Mouse (Mus musculus) kidney, embryonic 16.5 days (tissue): ENCODE data around the gene Ccdc194. TPM values are rescaled to one million over a fixed set of nuclear protein-coding genes. Genes with fewer than 3 reads are reported as not detected.
A peak's percentile ranks its signal among the peaks of the same experiment; 100 is the strongest.

ENCODE experiments used
- ATAC-seq: fragments of 200-750 bp; cut with Nextera tagmentation; 2 replicates; pipeline ENCODE4 v1.8.0; 2017; ENCODE audit warnings: moderate TSS enrichment; ENCODE audit not compliant: low FRiP score, low TSS enrichment
- H3K27ac ChIP-seq: fragments of 300-500 bp; sonication (generic); 2 replicates; pipeline ENCODE4 v1.5.1; 2014; ENCODE audit warnings: low read length
- H3K27me3 ChIP-seq: fragments of 300-500 bp; sonication (generic); 2 replicates; pipeline ENCODE4 v1.6.1; 2014; ENCODE audit warnings: low read length, control low read depth, mixed read lengths; ENCODE audit not compliant: insufficient read depth
- H3K36me3 ChIP-seq: fragments of 300-500 bp; sonication (generic); 2 replicates; pipeline ENCODE4 v1.6.1; 2014; ENCODE audit warnings: low read length, control low read depth, mixed read lengths; ENCODE audit not compliant: insufficient read depth
- H3K4me1 ChIP-seq: fragments of 300-500 bp; sonication (generic); 2 replicates; pipeline ENCODE4 v1.6.1; 2014; ENCODE audit warnings: low read length, control low read depth, mixed read lengths; ENCODE audit not compliant: insufficient read depth
- H3K4me2 ChIP-seq: fragments of 300-500 bp; sonication (generic); replicated peaks from 2 replicates; pipeline ENCODE4 v1.6.1; 2014; ENCODE audit warnings: low read depth, low read length
- H3K4me3 ChIP-seq: fragments of 300-500 bp; sonication (generic); 2 replicates; pipeline ENCODE4 v1.5.1; 2014; ENCODE audit warnings: mild to moderate bottlenecking, low read length
- H3K9ac ChIP-seq: fragments of 300-500 bp; sonication (generic); replicated peaks from 2 replicates; pipeline ENCODE4 v1.6.1; 2014; ENCODE audit warnings: low read length
- H3K9me3 ChIP-seq: fragments of 300-500 bp; sonication (generic); 2 replicates; pipeline ENCODE4 v1.6.1; 2016; ENCODE audit warnings: low read length, control low read depth
- WGBS: fragments of 180-500 bp; shearing (Covaris S2); extraction: QIAGEN DNeasy Blood & Tissue Kit; methylation state at CpG from one replicate; pipeline ENCODE4 v1.1.7; 2014; 5-methylcytosine and 5-hydroxymethylcytosine counted together
- polyA plus RNA-seq: library from polyadenylated mRNA; unstranded; fragments of >200 nt; fragmentation: Nextera tagmentation; extraction: Ambion mirVana; gene quantifications from 2 replicates; pipeline ENCODE4 v1.2.1, GENCODE M21; 2015

The Ccdc194 gene
- polyA plus RNA-seq, 1 experiment from 2014 or later, result 0.61 TPM

- H3K27ac ChIP-seq, result no peak overlapping the region
- WGBS, result 82% methylated on average over 4 of the region's 4 CpGs
- H3K9me3 ChIP-seq, result no peaks in the 10 kb centered on the region
- H3K4me3 ChIP-seq, result no peak overlapping the region
- no peaks in the 10 kb centered on the region for H3K36me3 ChIP-seq
- no peak overlapping the region for H3K9ac ChIP-seq
- H3K4me1 ChIP-seq, result peaks cover 12% of the 10 kb centered on the region
- H3K4me2 ChIP-seq, result no peak overlapping the region
- no peak for ATAC-seq
- H3K27me3 ChIP-seq, result peaks cover 35% of the 10 kb centered on the region
These were observed 21.2 kb downstream of the Ccdc194 start for GRCm38 (mm10) chr8:71504349-71504748.

DNA sequence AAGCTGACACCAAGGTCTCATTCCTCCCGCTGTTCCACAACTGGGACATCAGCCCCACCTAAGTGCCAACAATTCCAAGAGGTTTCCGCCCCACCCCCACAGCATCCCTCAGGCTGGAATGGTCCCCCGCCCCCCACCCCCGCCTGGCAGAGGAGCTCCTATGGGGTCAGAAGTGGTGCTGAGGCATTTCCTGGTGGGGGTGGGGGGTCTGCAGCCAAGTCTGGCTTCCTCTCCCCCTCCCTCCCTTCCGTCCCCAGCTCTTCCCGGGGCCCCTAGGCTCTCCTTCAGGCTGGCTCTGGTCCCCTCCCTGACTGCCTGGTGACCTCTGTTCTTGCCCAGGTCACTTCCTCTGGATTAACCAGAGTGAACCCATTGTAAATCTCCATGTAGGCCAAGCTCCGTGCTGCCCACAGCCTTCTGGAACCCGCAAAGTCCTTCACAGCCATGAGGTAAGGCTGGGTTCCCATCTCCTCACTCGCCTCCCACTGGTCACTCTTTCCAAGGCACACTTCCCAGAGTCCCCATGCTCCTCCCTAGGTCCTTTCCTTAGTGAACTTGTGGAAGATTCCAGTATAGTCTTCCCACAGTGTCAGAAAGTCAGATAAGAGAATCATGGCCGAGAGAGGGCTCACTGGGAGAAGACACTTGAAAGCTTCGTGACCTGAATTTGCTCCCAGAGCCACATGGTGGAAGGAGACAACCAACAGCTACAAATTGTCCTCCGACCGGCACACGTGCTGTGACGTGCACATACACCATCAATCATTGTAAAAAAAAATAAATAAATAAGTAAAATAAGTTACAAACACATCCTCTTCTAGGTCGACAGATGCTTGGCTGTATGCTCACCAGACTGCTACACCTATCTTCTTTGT lies 26.5 kb downstream of the Ccdc194 start:
- Histone ChIP-seq H3K9ac (peak overlapping the region; percentile 42), H3K4me2 (peak overlapping the region; percentile 17; the same call in 1 of the 2 replicates)

GRCm38 (mm10) chr8:71497881-71498501 lies 27.5 kb downstream of the Ccdc194 start:
- H3K27ac ChIP-seq, result peak overlapping the region; percentile 91
- no peaks in the 10 kb centered on the region for H3K9me3 ChIP-seq
- 9% methylated on average over 15 of the region's 15 CpGs for WGBS
- peak; percentile 39; the same call in 1 of the 2 replicates for ATAC-seq
- peaks cover 50% of the 10 kb centered on the region for H3K4me1 ChIP-seq
- H3K4me3 ChIP-seq, result no peak overlapping the region
- H3K36me3 ChIP-seq, result peaks cover 9% of the 10 kb centered on the region
- H3K9ac ChIP-seq, result peak overlapping the region; percentile 42
- H3K27me3 ChIP-seq, result no peaks in the 10 kb centered on the region
- peak overlapping the region; percentile 17 for H3K4me2 ChIP-seq

More for the DNA sequence above, 26.5 kb downstream of the Ccdc194 start:
- no peak overlapping the region for H3K4me3 ChIP-seq
- 16% methylated on average over 16 of the region's 16 CpGs for WGBS
- H3K27ac ChIP-seq, result peak overlapping the region; percentile 91
- H3K9me3 ChIP-seq, result no peaks in the 10 kb centered on the region
- H3K4me1 ChIP-seq, result peaks cover 50% of the 10 kb centered on the region
- peak; percentile 43 for ATAC-seq
- H3K27me3 ChIP-seq, result no peaks in the 10 kb centered on the region
- H3K36me3 ChIP-seq, result peaks cover 2% of the 10 kb centered on the region; the same call in 1 of the 2 replicates

DNA sequence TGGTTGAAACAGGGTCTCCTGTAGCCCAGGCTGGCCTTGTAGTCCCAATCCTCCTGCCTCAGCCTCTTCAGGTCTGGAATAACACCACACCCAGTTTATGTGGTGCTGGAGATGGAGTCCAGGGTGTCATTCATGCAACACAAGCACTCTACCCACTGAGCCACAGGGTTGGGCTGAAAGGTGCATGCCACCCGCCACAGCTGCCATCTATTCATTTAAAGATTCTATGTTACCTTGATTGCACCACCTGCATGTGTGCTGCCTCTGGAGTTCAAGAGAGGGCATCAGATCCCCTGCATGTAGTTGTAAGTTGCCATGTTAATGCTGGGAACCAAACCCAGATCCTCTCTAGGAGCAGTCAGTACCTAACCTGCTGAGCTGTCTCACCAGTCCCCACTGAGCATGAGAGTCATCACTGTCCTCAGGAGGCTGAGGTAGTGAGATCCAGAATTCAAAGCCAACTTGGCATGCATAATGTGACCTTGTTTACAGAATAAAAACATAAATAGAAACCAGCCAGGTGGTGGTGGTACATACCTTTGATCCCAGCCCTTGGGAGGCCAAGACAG lies 28.4 kb downstream of the Ccdc194 start:
- no peak for ATAC-seq
- H3K9me3 ChIP-seq, result no peaks in the 10 kb centered on the region
- no peak overlapping the region for H3K4me2 ChIP-seq
- 92% methylated on average over 1 of the region's 1 CpGs for WGBS
- H3K9ac ChIP-seq, result no peak overlapping the region
- H3K4me1 ChIP-seq, result peaks cover 50% of the 10 kb centered on the region
- H3K36me3 ChIP-seq, result peaks cover 17% of the 10 kb centered on the region
- H3K27me3 ChIP-seq, result no peaks in the 10 kb centered on the region
- peak overlapping the region; percentile 91 for H3K27ac ChIP-seq
- no peak overlapping the region for H3K4me3 ChIP-seq

GRCm38 (mm10) chr8:71496481-71496880 lies 29.0 kb downstream of the Ccdc194 start:
- H3K27me3 ChIP-seq, result no peaks in the 10 kb centered on the region
- peak overlapping the region; percentile 91 for H3K27ac ChIP-seq
- WGBS, result 15% methylated on average over 11 of the region's 11 CpGs
- peaks cover 50% of the 10 kb centered on the region for H3K4me1 ChIP-seq
- no peak overlapping the region for H3K4me2 ChIP-seq
- H3K9me3 ChIP-seq, result no peaks in the 10 kb centered on the region
- ATAC-seq, result peak; percentile 46
- peaks cover 22% of the 10 kb centered on the region for H3K36me3 ChIP-seq
- no peak overlapping the region for H3K4me3 ChIP-seq
- H3K9ac ChIP-seq, result no peak overlapping the region

DNA sequence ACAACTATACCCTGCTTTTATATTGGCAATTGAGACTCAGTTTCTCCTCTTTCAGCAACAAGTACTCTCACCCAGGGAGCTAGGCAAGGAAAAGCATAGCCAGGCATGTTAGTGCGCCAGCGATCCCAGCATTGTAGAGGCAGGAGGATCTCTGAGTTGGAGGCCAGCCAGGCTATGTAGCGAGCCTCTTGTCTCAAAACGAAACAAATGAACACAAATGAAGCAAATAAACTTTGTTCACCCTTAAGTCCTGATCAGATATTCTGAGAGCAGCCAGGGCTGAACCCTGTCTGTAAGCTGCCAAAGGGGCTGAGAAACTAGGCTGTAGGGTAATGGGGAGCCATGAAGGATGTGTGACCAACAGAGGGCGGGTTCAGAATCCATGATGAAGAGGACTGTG lies 29.7 kb downstream of the Ccdc194 start:
- H3K4me3 ChIP-seq, result no peak overlapping the region
- H3K9ac ChIP-seq, result peak overlapping the region; percentile 31; the same call in 1 of the 2 replicates
- peak overlapping the region; percentile 91 for H3K27ac ChIP-seq
- ATAC-seq, result no peak
- H3K36me3 ChIP-seq, result peaks cover 28% of the 10 kb centered on the region
- WGBS, result 76% methylated on average over 5 of the region's 5 CpGs
- no peak overlapping the region for H3K4me2 ChIP-seq
- H3K4me1 ChIP-seq, result peaks cover 50% of the 10 kb centered on the region
- no peaks in the 10 kb centered on the region for H3K9me3 ChIP-seq
- no peaks in the 10 kb centered on the region for H3K27me3 ChIP-seq

DNA sequence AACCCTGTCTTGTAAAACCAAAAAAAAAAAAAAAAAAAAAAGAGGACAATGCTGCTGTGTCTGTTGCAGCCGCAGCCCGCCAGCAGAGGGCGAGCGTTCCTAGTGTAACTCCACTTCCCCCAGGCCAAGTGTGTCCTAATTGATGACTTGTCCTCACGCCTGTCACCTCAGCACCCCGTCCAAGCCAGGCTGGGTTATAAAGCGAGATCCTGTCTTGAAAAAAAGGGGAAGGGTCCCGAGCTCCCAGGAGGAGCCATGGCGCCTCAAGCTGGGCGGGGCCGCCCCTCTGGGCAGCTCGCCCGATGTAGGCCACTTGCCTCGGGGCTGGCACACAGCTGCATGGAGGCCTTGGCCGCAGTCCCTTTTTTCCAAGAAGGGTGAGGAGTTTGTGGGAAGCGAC lies 30.5 kb downstream of the Ccdc194 start:
- Histone ChIP-seq H3K4me3 (no peak overlapping the region), H3K9ac (0 out of 2 replicates have a peak overlapping the region, but pooled peaks have one; percentile 33), H3K27ac (0 out of 2 replicates have a peak overlapping the region, but pooled peaks have one; percentile 91), H3K4me2 (0 out of 2 replicates have a peak overlapping the region, but pooled peaks have one; percentile 20), H3K27me3 (no peaks in the 10 kb centered on the region), H3K9me3 (no peaks in the 10 kb centered on the region), H3K36me3 (peaks cover 28% of the 10 kb centered on the region), H3K4me1 (peaks cover 50% of the 10 kb centered on the region)
- peak; percentile 72 for ATAC-seq
- 13% methylated on average over 16 of the region's 16 CpGs for WGBS

- under 1% methylated on average over 22 of the region's 22 CpGs for WGBS
- Histone ChIP-seq H3K9ac (peak overlapping the region; percentile 84), H3K4me2 (peak overlapping the region; percentile 94), H3K27ac (peak overlapping the region; percentile 93), H3K4me1 (peaks cover 17% of the 10 kb centered on the region), H3K36me3 (peaks cover 24% of the 10 kb centered on the region), H3K4me3 (peak overlapping the region; percentile 93), H3K27me3 (no peaks in the 10 kb centered on the region), H3K9me3 (no peaks in the 10 kb centered on the region)
- peak; percentile 86 for ATAC-seq
These were observed 37.1 kb downstream of the Ccdc194 start for GRCm38 (mm10) chr8:71488454-71488853.

DNA sequence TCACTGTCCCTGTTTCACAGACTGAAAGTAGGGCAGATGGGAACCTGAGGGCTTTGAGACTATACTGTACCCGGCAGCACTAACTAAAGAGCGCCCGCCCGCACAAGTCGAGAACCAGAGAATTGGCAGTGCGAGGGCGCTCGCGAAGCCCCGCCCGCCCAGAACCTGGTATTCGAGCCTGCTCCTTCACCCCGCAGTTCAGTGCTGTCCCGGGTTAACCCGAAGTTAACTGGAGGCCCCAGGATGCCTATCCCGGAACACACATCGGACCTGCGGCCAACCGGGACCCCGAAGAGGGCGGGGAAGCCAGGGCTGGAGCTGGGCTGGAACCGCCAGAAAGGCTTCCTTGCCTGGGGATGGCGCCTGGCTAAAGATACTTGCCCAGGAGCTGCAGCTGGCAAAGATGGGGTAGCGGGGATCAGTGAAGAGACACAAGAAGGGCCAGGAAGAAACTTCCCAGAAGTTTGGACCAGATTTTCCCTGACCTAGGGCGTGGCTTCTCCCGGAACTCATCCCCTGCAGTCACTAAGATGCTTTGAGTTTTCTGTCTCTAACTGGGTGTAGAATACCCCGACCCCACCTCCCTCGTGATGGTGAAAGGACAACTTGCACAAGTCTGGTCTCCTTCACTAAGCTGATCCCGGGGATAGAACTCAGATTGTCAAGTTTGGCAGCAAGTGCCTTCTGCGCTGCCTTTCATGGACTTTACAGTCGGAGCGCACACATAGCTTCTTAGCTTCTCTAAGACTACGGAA lies 37.6 kb downstream of the Ccdc194 start, which contains the start of gene Gtpbp3:
TSS of gene Gtpbp3 (plus strand) at position 413 of the 755 bp plus-strand sequence.
- peak within 1 kb of the TSS; percentile 93 for H3K4me3 ChIP-seq
- under 1% methylated on average over 33 of the region's 33 CpGs for WGBS
- peak within 1 kb of the TSS; percentile 94 for H3K4me2 ChIP-seq
- no peaks in the 10 kb centered on the region for H3K9me3 ChIP-seq
- H3K4me1 ChIP-seq, result peaks cover 17% of the 10 kb centered on the region
- ATAC-seq, result peak; percentile 60
- H3K27me3 ChIP-seq, result no peaks in the 10 kb centered on the region
- peak within 1 kb of the TSS; percentile 93 for H3K27ac ChIP-seq
- H3K9ac ChIP-seq, result peak within 1 kb of the TSS; percentile 84
- peaks cover 20% of the 10 kb centered on the region for H3K36me3 ChIP-seq
